Mouse (Mus musculus) skeletal muscle tissue, postnatal 0 days (tissue): ENCODE results near the gene Mrps16. TPM values are rescaled to one million over a fixed set of nuclear protein-coding genes. Genes with fewer than 3 reads are reported as not detected.

Experiments used
- polyA plus RNA-seq: library from polyadenylated mRNA; unstranded; fragments of >200 nt; fragmentation: Nextera tagmentation; extraction: Ambion mirVana; gene quantifications from 2 replicates; pipeline ENCODE4 v1.2.1, GENCODE M21; 2015

The Mrps16 gene
- 77.4 and 86.8 TPM in 2 replicates for polyA plus RNA-seq

GRCm38 (mm10) chr14:20393205-20393913 is at the start of gene Mrps16:
Gene Mrps16 (minus strand): TSS chr14:20393634.

GRCm38 (mm10) chr14:20388441-20389129 is 4.8 kb downstream of the Mrps16 start, which contains the start of gene Dnajc9:
Gene Dnajc9 (minus strand): TSS chr14:20388910.

DNA sequence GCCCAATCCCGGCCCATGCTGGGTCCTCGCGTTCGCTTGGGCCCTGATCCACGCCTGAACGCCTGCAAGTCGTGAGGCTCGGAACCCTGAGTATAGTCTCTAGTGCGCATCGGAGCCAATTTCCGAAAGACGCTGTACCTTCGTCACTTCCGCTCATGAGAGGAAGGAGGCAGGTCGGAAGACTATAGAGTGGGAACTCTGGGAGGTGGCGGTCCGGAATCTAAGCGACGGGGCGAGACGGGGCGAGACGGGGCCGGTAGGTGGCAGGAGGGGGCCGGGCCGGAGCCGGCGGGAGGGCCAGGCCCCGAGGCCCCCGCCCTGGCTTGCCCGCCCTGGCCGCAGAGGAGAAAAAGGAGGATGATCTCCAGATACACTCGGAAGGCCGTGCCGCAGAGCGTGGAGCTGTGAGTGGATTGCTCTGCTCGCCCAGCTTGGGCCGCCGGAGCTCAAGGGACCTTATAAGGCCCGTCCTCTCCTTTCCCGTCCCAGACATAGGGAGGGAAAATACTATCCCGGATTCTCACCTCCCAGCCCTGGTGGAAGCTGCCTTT is 45.4 kb downstream of the Mrps16 start, which contains the start of the genes Ecd and Fam149b:
TSS of gene Ecd (minus strand) at position 131 of the 551 bp plus-strand sequence.
TSS of gene Fam149b (plus strand) at position 172 of the 551 bp plus-strand sequence.

Other genes with a start within 250 kb of the Mrps16 start
- 1.0 and 1.5 TPM in 2 replicates for gene Kcnk5, start 211.8 kb downstream of the Mrps16 start, polyA plus RNA-seq
- gene Kcnk16, start 124.4 kb downstream of the Mrps16 start, polyA plus RNA-seq: not detected in 2 replicates
- gene Nudt13, start 98.9 kb downstream of the Mrps16 start, polyA plus RNA-seq: 11.3 and 13.5 TPM in 2 replicates
- gene Ecd, start 45.5 kb downstream of the Mrps16 start, polyA plus RNA-seq: 23.9 and 26.2 TPM in 2 replicates
- 14.8 and 16.4 TPM in 2 replicates for gene Fam149b, start 45.5 kb downstream of the Mrps16 start, polyA plus RNA-seq
- 35.8 and 42.1 TPM in 2 replicates for gene Dnajc9, start 4.7 kb downstream of the Mrps16 start, polyA plus RNA-seq
- gene Cfap70, start 58.6 kb upstream of the Mrps16 start, polyA plus RNA-seq: 0.12 and 0.23 TPM in 2 replicates
- gene Anxa7, start 86.5 kb upstream of the Mrps16 start, polyA plus RNA-seq: 26.2 and 30.5 TPM in 2 replicates
- gene Mss51, start 103.3 kb upstream of the Mrps16 start, polyA plus RNA-seq: 0.84 and 0.94 TPM in 2 replicates
- gene Ppp3cb, start 152.9 kb upstream of the Mrps16 start, polyA plus RNA-seq: 37.6 and 51.1 TPM in 2 replicates
- gene Usp54, start 247.4 kb upstream of the Mrps16 start, polyA plus RNA-seq: 1.8 and 2.3 TPM in 2 replicates